Mouse (Mus musculus) spleen, adult 2 months (tissue): ENCODE measurements around the gene Vars. TPM values are rescaled to one million over a fixed set of nuclear protein-coding genes. Genes with fewer than 3 reads are reported as not detected.

Experiments used
- DNase-seq, 2 experiments: peaks; one replicate each; pipeline versions ENCODE4 v3.0.0 to v3.0.0-alpha.2; 2012 to 2021; ENCODE audit warnings: low spot score in 2 of 2, low read depth in 1 of 2
- H3K27ac ChIP-seq: fragments of 200-500 bp; 2 replicates; pipeline ENCODE4 v1.5.1; 2012; ENCODE audit warnings: low read length, inconsistent platforms; ENCODE audit not compliant: insufficient read depth
- H3K27me3 ChIP-seq: fragments of 200-500 bp; 2 replicates; pipeline ENCODE4 v1.6.1; 2012; ENCODE audit warnings: mild to moderate bottlenecking, moderate library complexity, low read length, inconsistent platforms; ENCODE audit not compliant: control insufficient read depth, insufficient read depth
- H3K36me3 ChIP-seq: fragments of 200-500 bp; 2 replicates; pipeline ENCODE4 v1.6.1; 2012; ENCODE audit warnings: mild to moderate bottlenecking, low read length, inconsistent platforms; ENCODE audit not compliant: control insufficient read depth, insufficient read depth
- H3K4me1 ChIP-seq: fragments of 200-500 bp; 2 replicates; pipeline ENCODE4 v1.6.1; 2011; ENCODE audit warnings: inconsistent platforms; ENCODE audit not compliant: control insufficient read depth, insufficient read depth, insufficient read length
- H3K4me3 ChIP-seq: fragments of 200-500 bp; 2 replicates; pipeline ENCODE4 v1.5.1; 2011; ENCODE audit warnings: mild to moderate bottlenecking, inconsistent platforms; ENCODE audit not compliant: insufficient read depth, insufficient read length; ENCODE audit errors: extremely low read depth
- CTCF ChIP-seq: fragments of 200-500 bp; IDR thresholded peaks from 2 replicates; pipeline ENCODE4 v1.5.1; 2011; ENCODE audit warnings: mild to moderate bottlenecking, inconsistent platforms; ENCODE audit not compliant: insufficient read depth, insufficient read length, insufficient replicate concordance; ENCODE audit errors: extremely low read depth
- POLR2A ChIP-seq: fragments of 200-500 bp; IDR thresholded peaks from 2 replicates; pipeline ENCODE4 v1.6.1; 2011; ENCODE audit warnings: low read depth, low read length, inconsistent platforms
- WGBS: fragments of 180-500 bp; shearing (Covaris S2); methylation state at CpG from one replicate; pipeline ENCODE4 v1.1.7; 2018; 5-methylcytosine and 5-hydroxymethylcytosine counted together
- polyA plus RNA-seq: library from polyadenylated mRNA; depleted of rRNA; stranded (reverse); fragments of >200 nt; gene quantifications from 2 replicates; pipeline ENCODE4 v1.2.3, GENCODE M21; 2012; rRNA removed

Vars gene
- 489 and 697 TPM in 2 replicates for polyA plus RNA-seq

- Histone ChIP-seq H3K4me3 (peak within 1 kb of the TSS; percentile 86), H3K36me3 (peaks cover 34% of the 10 kb centered on the region), H3K27me3 (no peaks in the 10 kb centered on the region), H3K27ac (peak within 1 kb of the TSS; percentile 100), H3K4me1 (no peaks in the 10 kb centered on the region; the same call in 1 of the 2 replicates)
- WGBS, result under 1% methylated on average over 82 of the region's 83 CpGs
- no peak for TF ChIP-seq CTCF
- peak; percentile 87 for TF ChIP-seq POLR2A
- peak; percentile 71 to 76 for DNase-seq
Observed at GRCm38 (mm10) chr17:35000717-35001451, at the start of gene Vars. Gene Vars, plus strand, starts transcription at chr17:35000987.

DNA sequence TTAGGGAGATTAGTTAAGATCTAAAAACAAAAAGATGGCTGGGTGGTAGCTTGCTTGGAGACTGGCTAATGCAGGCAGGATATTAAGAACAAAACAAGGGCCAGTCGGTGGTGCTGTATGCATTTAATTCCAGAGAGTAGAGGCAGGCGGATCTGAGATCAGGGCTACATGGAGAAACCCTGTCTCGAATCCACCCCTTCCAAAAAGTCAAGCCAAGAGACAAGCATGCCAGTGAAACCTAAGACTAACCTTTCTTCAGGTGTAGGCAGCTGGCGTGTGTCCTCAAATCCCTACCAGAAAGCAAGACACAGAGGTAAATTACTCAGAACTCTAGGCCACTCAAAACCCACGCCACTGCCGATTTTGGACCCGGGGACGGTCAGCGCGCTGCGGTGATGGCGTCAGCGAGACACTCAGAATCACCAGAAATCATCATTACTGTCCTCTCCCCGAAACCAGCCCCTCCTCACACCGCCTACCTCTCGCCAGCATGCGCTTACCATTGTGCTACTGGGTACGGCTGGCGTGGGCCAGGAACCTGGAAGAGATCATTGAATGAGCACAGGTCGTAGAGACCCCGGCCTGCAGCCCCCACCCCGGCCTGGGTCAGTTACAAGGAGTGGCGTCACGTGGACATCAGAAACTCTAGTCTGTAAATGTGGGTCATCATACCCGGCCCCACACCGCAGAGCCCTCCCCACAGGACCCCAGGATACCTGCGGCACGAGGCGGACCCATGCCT is 49.0 kb upstream of the Vars start:
- H3K27ac ChIP-seq, result peak overlapping the region; percentile 51
- DNase-seq, result no peak

DNA sequence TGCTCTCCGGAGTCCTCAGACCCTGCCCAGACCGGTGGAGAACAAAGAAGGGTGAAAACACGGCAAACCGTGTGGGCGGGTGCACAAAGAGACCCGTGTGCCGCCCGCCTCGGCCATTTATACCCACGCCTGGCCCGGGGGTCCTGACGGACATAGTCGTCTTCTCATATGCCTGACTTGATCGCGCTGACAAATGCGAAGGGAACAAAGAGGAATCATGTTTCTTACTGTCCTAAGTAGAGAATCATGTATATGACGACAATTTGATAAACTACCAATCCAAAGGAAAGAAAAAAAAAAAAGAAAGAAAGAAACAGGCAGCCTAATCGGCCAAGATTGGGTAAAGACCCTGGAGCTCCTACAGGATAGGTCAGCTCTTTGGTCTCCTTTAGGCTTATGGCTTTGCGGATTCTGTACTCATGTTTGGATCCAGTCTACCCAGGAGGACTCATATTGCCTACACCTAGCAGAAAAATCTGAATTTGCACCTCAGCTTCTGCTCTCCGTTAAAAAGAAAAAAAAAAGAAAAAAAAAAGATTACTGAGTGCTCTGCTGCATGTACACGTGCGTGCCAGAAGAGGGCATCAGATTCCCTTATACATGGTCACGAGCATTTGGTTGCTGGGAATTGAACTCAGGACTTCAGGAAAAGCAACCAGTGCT is 48.3 kb upstream of the Vars start:
- Histone ChIP-seq H3K4me3 (peak overlapping the region; percentile 82), H3K27ac (peak overlapping the region; percentile 51), H3K36me3 (peaks cover 2% of the 10 kb centered on the region; the same call in 1 of the 2 replicates), H3K4me1 (peaks cover 7% of the 10 kb centered on the region; the same call in 1 of the 2 replicates), H3K27me3 (no peaks in the 10 kb centered on the region)
- peak; percentile 74 for TF ChIP-seq POLR2A
- peak; percentile 29; the same call in 1 of the 2 replicates for TF ChIP-seq CTCF
- under 1% methylated on average over 23 of the region's 23 CpGs for WGBS
- peak; percentile 68 to 69 for DNase-seq

More for the DNA sequence above, 49.0 kb upstream of the Vars start:
- H3K4me3 ChIP-seq, result peak overlapping the region; percentile 82
- WGBS, result under 1% methylated on average over 29 of the region's 29 CpGs
- no peaks in the 10 kb centered on the region for H3K27me3 ChIP-seq
- no peak for TF ChIP-seq POLR2A
- no peak for TF ChIP-seq CTCF
- peaks cover 7% of the 10 kb centered on the region; the same call in 1 of the 2 replicates for H3K4me1 ChIP-seq
- H3K36me3 ChIP-seq, result peaks cover 2% of the 10 kb centered on the region; the same call in 1 of the 2 replicates

DNA sequence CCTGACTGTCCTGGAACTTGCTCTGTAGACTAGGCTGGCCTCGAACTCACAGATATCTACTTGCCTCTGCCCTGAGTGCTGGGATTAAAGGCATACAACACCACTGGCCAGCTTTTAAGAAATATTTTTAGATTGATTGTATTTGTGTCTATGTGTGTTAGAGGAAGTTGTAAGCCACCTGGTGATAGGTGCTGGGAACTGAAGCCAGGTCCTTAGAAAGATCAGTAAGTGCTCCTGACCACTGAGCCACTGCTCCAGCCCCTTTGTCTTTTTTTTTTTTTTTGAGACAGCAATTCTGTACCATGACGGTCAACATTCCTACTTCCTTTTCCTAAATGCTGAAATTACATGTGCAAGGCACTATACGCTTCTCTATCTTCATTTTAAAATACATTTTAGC is 47.5 kb upstream of the Vars start:
- TF ChIP-seq CTCF (no peak), POLR2A (no peak)
- no peaks in the 10 kb centered on the region for H3K27me3 ChIP-seq
- H3K27ac ChIP-seq, result no peak overlapping the region
- 89% methylated on average over 3 of the region's 3 CpGs for WGBS
- H3K4me1 ChIP-seq, result peaks cover 7% of the 10 kb centered on the region; the same call in 1 of the 2 replicates
- H3K4me3 ChIP-seq, result no peak overlapping the region
- DNase-seq, result no peak
- H3K36me3 ChIP-seq, result peaks cover 2% of the 10 kb centered on the region; the same call in 1 of the 2 replicates

DNA sequence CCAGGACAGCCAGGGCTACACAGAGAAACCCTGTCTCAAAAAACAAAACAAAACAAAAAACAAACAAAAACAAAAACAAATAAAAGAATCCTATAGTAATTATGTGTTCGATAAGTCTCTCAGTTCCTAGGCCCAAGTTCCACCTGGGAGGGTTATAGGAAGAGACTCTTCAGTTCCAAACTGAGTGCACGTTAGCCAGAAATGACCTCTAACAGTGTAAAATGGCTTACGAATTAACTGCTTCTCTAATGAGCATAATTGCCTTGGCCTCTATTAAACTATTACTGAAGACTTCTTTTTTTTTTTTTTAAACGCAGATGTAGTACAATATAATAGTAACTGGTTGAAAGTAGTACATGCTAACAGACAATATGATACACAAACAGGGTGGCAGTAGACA is 46.9 kb upstream of the Vars start:
- Histone ChIP-seq H3K36me3 (peaks cover 2% of the 10 kb centered on the region; the same call in 1 of the 2 replicates), H3K4me3 (no peak overlapping the region), H3K27me3 (no peaks in the 10 kb centered on the region), H3K4me1 (peaks cover 7% of the 10 kb centered on the region; the same call in 1 of the 2 replicates), H3K27ac (no peak overlapping the region)
- 92% methylated on average over 4 of the region's 4 CpGs for WGBS
- DNase-seq, result no peak
- TF ChIP-seq CTCF (no peak), POLR2A (no peak)

DNA sequence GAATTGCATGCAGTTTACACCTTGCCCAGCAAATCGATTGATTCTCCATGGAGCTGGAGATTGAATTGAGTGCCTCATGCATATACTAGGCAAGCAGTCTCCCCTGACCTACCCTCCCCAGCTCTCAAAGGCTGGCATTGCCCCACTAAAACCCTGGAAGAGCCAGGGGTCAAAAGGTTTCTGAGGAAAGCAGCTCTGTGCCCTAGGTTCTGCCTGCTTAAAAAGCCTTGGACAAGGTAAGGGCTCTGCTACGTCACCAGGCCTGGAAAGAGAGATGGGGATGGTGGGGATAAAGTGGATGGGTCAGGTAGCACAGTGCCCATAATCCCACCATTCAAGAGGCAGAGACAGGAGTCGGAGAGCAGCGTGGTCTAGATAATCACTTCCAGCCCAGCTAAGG is 46.0 kb upstream of the Vars start:
- Histone ChIP-seq H3K36me3 (no peaks in the 10 kb centered on the region; the same call in 1 of the 2 replicates), H3K4me3 (no peak overlapping the region), H3K27me3 (no peaks in the 10 kb centered on the region), H3K4me1 (peaks cover 7% of the 10 kb centered on the region; the same call in 1 of the 2 replicates), H3K27ac (no peak overlapping the region)
- DNase-seq, result no peak
- 95% methylated on average over 4 of the region's 4 CpGs for WGBS
- TF ChIP-seq CTCF (no peak), POLR2A (no peak)
